Comparison of ENCODE assay signal across 23 mouse cellular contexts in genomic region chr4:7196570-7196969, GRCm38 (mm10).
DNase-seq lines count a peak whose midpoint lies in the region; ATAC-seq and TF ChIP-seq lines count a peak whose summit lies in the region.
"Had no signal": no experiment of that assay in that cellular context is flagged by ENCODE, and none has a peak within 500 bp of the region (broad histone marks: within the 10 kb centered on the region; RNA-seq: fewer than 3 reads in every experiment).

No protein-coding gene starts in this region.

- DNase-seq in liver, adult 2 months (ENCODE audit: extremely low read depth, low read depth, low spot score) = peak; percentile 95
- no peak for DNase-seq in liver, embryonic 11.5 days (ENCODE audit: low spot score)
- DNase-seq in lung, embryonic 14.5 days = no peak
- DNase-seq in lung, adult 2 months = no peak
- DNase-seq in 3T3-L1 (ENCODE audit: low read depth, low spot score) = peak; percentile 6
- DNase-seq: adrenal gland, adult 2 months; adrenal gland, postnatal 10 days; adrenal gland, postnatal 25 days; cerebellum, adult 11 months; cerebellum, adult 18-20 months; cerebellum, adult 8-10 months; cerebellum, adult 9-11 months; cerebellum, postnatal 14 days; cerebellum, postnatal 36 days; embryo, embryonic 11 days had no signal

- no peaks in the 10 kb centered on the region for H3K36me3 ChIP-seq in intestine, embryonic 15.5 days
- H3K36me3 ChIP-seq in intestine, embryonic 16.5 days (ENCODE audit: control insufficient read depth, insufficient read depth, low read length) = no peaks in the 10 kb centered on the region
- H3K36me3 ChIP-seq in liver, adult 2 months (ENCODE audit: control insufficient read depth, insufficient read depth, low read length) = no peaks in the 10 kb centered on the region
- no peaks in the 10 kb centered on the region for H3K36me3 ChIP-seq in liver, embryonic 11.5 days (ENCODE audit: control insufficient read depth, insufficient read depth, low read length)
- H3K36me3 ChIP-seq in lung, embryonic 14.5 days (ENCODE audit: insufficient read depth) = no peaks in the 10 kb centered on the region
- H3K36me3 ChIP-seq: embryonic facial prominence, embryonic 13.5 days; embryonic facial prominence, embryonic 15.5 days; forebrain, embryonic 10.5 days; forebrain, embryonic 12.5 days had no signal

- no peak overlapping the region for H3K27ac ChIP-seq in intestine, embryonic 15.5 days
- H3K27ac ChIP-seq in intestine, embryonic 16.5 days (ENCODE audit: low read length) = no peak overlapping the region
- no peak overlapping the region for H3K27ac ChIP-seq in liver, adult 2 months (replicated peaks; ENCODE audit: insufficient read depth, low read depth, low read length)
- no peak overlapping the region for H3K27ac ChIP-seq in liver, embryonic 11.5 days (ENCODE audit: low read depth, low read length)
- H3K27ac ChIP-seq in lung, embryonic 14.5 days (ENCODE audit: low read depth) = no peak overlapping the region
- H3K27ac ChIP-seq: embryonic facial prominence, embryonic 13.5 days; embryonic facial prominence, embryonic 15.5 days; forebrain, embryonic 10.5 days; forebrain, embryonic 12.5 days had no signal

- no peaks in the 10 kb centered on the region for H3K27me3 ChIP-seq in intestine, embryonic 15.5 days (replicated peaks)
- H3K27me3 ChIP-seq in intestine, embryonic 16.5 days (replicated peaks; ENCODE audit: control insufficient read depth, insufficient read depth, low read length) = no peaks in the 10 kb centered on the region
- H3K27me3 ChIP-seq in liver, adult 2 months (ENCODE audit: control insufficient read depth, insufficient read depth, low read length) = 0 out of 2 replicates have a peak, but pooled peaks cover 2% of the 10 kb centered on the region
- H3K27me3 ChIP-seq in liver, embryonic 11.5 days (replicated peaks; ENCODE audit: control insufficient read depth, insufficient read depth, low read length) = no peaks in the 10 kb centered on the region
- no peaks in the 10 kb centered on the region for H3K27me3 ChIP-seq in lung, embryonic 14.5 days (ENCODE audit: insufficient read depth, low read length)
- H3K27me3 ChIP-seq: embryonic facial prominence, embryonic 13.5 days; embryonic facial prominence, embryonic 15.5 days; forebrain, embryonic 12.5 days had no signal

- TF ChIP-seq POLR2A in liver, adult 2 months (IDR thresholded peaks at IDR 0.05; ENCODE audit: extremely low read depth, insufficient read depth, low read length) = no peak
- no peak for TF ChIP-seq POLR2A in lung, adult 2 months (IDR thresholded peaks at IDR 0.05; ENCODE audit: borderline replicate concordance, extremely low read depth, low read depth, low read length)

- H3K4me2 ChIP-seq in intestine, embryonic 15.5 days (replicated peaks) = no peak overlapping the region
- H3K4me2 ChIP-seq in intestine, embryonic 16.5 days (ENCODE audit: low read depth, low read length) = no peak overlapping the region
- no peak overlapping the region for H3K4me2 ChIP-seq in liver, embryonic 11.5 days
- H3K4me2 ChIP-seq in lung, embryonic 14.5 days = no peak overlapping the region
- H3K4me2 ChIP-seq: embryonic facial prominence, embryonic 13.5 days; embryonic facial prominence, embryonic 15.5 days; forebrain, embryonic 12.5 days had no signal

- H3K4me3 ChIP-seq in intestine, embryonic 15.5 days (replicated peaks) = no peak overlapping the region
- H3K4me3 ChIP-seq in intestine, embryonic 16.5 days (ENCODE audit: low read length) = no peak overlapping the region
- H3K4me3 ChIP-seq in liver, adult 2 months (ENCODE audit: insufficient read depth, low read depth, low read length) = no peak overlapping the region
- H3K4me3 ChIP-seq in liver, embryonic 11.5 days (ENCODE audit: low read depth, low read length) = no peak overlapping the region
- H3K4me3 ChIP-seq in lung, embryonic 14.5 days (ENCODE audit: low read depth, low read length) = no peak overlapping the region
- H3K4me3 ChIP-seq in lung, adult 2 months (replicated peaks; ENCODE audit: extremely low read depth, low read depth, low read length) = no peak overlapping the region
- H3K4me3 ChIP-seq: embryonic facial prominence, embryonic 13.5 days; embryonic facial prominence, embryonic 15.5 days; erythroblast, embryonic 14.5 days; forebrain, embryonic 10.5 days; forebrain, embryonic 12.5 days had no signal

- H3K9ac ChIP-seq in intestine, embryonic 15.5 days = no peak overlapping the region
- H3K9ac ChIP-seq in intestine, embryonic 16.5 days (ENCODE audit: low read depth, low read length) = no peak overlapping the region
- no peak overlapping the region for H3K9ac ChIP-seq in liver, adult 2 months (ENCODE audit: low read depth, low read length)
- H3K9ac ChIP-seq in liver, embryonic 11.5 days (ENCODE audit: low read depth, low read length) = no peak overlapping the region
- no peak overlapping the region for H3K9ac ChIP-seq in lung, embryonic 14.5 days
- H3K9ac ChIP-seq: embryonic facial prominence, embryonic 13.5 days; embryonic facial prominence, embryonic 15.5 days; forebrain, embryonic 12.5 days had no signal

- ATAC-seq in intestine, embryonic 15.5 days = 0 out of 2 replicates have a peak, but pooled peaks have one; percentile 34
- ATAC-seq in intestine, embryonic 16.5 days = no peak
- ATAC-seq in liver, embryonic 11.5 days (replicated peaks; ENCODE audit: low FRiP score) = no peak
- peak; percentile 28; the same call in 1 of the 2 replicates for ATAC-seq in lung, embryonic 14.5 days (ENCODE audit: insufficient read depth)
- ATAC-seq: forebrain, embryonic 14.5 days had no signal

- H3K4me1 ChIP-seq in intestine, embryonic 15.5 days (replicated peaks) = no peaks in the 10 kb centered on the region
- H3K4me1 ChIP-seq in intestine, embryonic 16.5 days (ENCODE audit: control insufficient read depth, insufficient read depth, low read length) = no peaks in the 10 kb centered on the region
- H3K4me1 ChIP-seq in liver, adult 2 months (ENCODE audit: control insufficient read depth, insufficient read depth, low read length) = peaks cover 7% of the 10 kb centered on the region
- no peaks in the 10 kb centered on the region for H3K4me1 ChIP-seq in liver, embryonic 11.5 days (replicated peaks; ENCODE audit: control insufficient read depth, insufficient read depth, low read length)
- no peaks in the 10 kb centered on the region for H3K4me1 ChIP-seq in lung, embryonic 14.5 days (ENCODE audit: insufficient read depth)
- no peaks in the 10 kb centered on the region for H3K4me1 ChIP-seq in lung, adult 2 months (ENCODE audit: control insufficient read depth, insufficient read depth, low read length)
- H3K4me1 ChIP-seq: embryonic facial prominence, embryonic 13.5 days; embryonic facial prominence, embryonic 15.5 days; forebrain, embryonic 12.5 days had no signal

- TF ChIP-seq CTCF in liver, adult 2 months (IDR thresholded peaks at IDR 0.05; ENCODE audit: low read depth, low read length) = no peak
- no peak for TF ChIP-seq CTCF in lung, embryonic 14.5 days (IDR thresholded peaks at IDR 0.05; ENCODE audit: low read depth)
- no peak for TF ChIP-seq CTCF in lung, adult 2 months (IDR thresholded peaks at IDR 0.05; ENCODE audit: insufficient read depth, low read length)

- 48% methylated on average over 3 of the region's 3 CpGs for WGBS in intestine, embryonic 15.5 days
- WGBS in intestine, embryonic 16.5 days = 43% methylated on average over 3 of the region's 3 CpGs
- 17% methylated on average over 3 of the region's 3 CpGs for WGBS in liver, adult 2 months
- WGBS in liver, embryonic 11.5 days = 74% methylated on average over 3 of the region's 3 CpGs
- WGBS in lung, embryonic 14.5 days = 42% methylated on average over 3 of the region's 3 CpGs
- 42% methylated on average over 3 of the region's 3 CpGs for WGBS in lung, adult 2 months

- H3K79me2 ChIP-seq in liver, adult 2 months (ENCODE audit: control insufficient read depth, insufficient read depth, low read length) = no peaks in the 10 kb centered on the region

- H3K9me3 ChIP-seq in intestine, embryonic 15.5 days = no peaks in the 10 kb centered on the region
- H3K9me3 ChIP-seq in intestine, embryonic 16.5 days (ENCODE audit: control insufficient read depth, low read length) = no peaks in the 10 kb centered on the region
- H3K9me3 ChIP-seq in liver, embryonic 11.5 days (ENCODE audit: control insufficient read depth, low read length) = no peaks in the 10 kb centered on the region
- no peaks in the 10 kb centered on the region for H3K9me3 ChIP-seq in lung, embryonic 14.5 days (ENCODE audit: low read depth, low read length)
- H3K9me3 ChIP-seq: embryonic facial prominence, embryonic 13.5 days; embryonic facial prominence, embryonic 15.5 days; forebrain, embryonic 10.5 days; forebrain, embryonic 12.5 days had no signal

Comparison
In these comparisons a context has a peak if more than half of its experiments do, and no peak if none do; other contexts are left out.
1. ATAC-seq: peak in intestine, embryonic 15.5 days (single experiment) and lung, embryonic 14.5 days (single experiment); none in intestine, embryonic 16.5 days (single experiment) and liver, embryonic 11.5 days (single experiment).
2. DNase-seq: peak in liver, adult 2 months (single experiment) and 3T3-L1 (single experiment); none in liver, embryonic 11.5 days (single experiment), lung, embryonic 14.5 days (single experiment) and lung, adult 2 months (single experiment).